13 mouse cellular contexts compared by ENCODE assay signal in the genomic region with DNA sequence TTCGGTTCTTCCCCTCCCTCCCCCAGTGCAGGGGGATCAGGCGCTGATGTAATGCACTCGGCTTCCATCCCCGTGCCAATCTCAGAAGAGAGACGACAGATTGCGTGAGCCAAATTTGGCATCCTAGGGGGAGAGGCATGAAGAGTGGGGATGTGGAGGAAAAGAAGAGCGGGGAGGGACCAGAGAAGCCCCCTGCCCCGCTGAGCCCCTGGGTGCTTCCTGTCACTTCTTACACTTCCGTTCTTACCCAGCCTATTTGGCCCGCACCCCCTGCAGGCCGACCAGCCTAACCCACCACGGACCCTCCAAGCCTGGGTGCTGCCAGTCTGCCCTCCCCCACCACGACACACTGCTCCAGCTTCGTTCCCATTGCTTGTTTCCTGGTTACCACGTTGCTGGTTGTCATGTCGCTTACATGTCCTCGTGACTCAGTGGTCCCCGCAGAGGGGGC. TPM values are rescaled to one million over a fixed set of nuclear protein-coding genes. Genes with fewer than 3 reads are reported as not detected.
A peak's percentile ranks its signal among the peaks of the same experiment; 100 is the strongest.
DNase-seq lines count a peak whose midpoint lies in the region; ATAC-seq and TF ChIP-seq lines count a peak whose summit lies in the region.
"Had no signal": no experiment of that assay in that cellular context is flagged by ENCODE, and none has a peak within 500 bp of the region (broad histone marks: within the 10 kb centered on the region; RNA-seq: fewer than 3 reads in every experiment).

No protein-coding gene starts in this region.

- H3K4me2 ChIP-seq in heart, embryonic 13.5 days: peak overlapping the region; percentile 46
- H3K4me2 ChIP-seq: stomach, embryonic 15.5 days had no signal

- no peak for TF ChIP-seq CTCF in brain, embryonic 14.5 days (IDR thresholded peaks at IDR 0.05; ENCODE audit: borderline replicate concordance, extremely low read depth, insufficient read depth, insufficient read length)

- no peak for ATAC-seq in heart, embryonic 13.5 days (ENCODE audit: extremely low read depth, insufficient number of reproducible peaks, low FRiP score, low TSS enrichment)
- ATAC-seq: CD4-positive, CD25-positive, alpha-beta regulatory T cell, adult 4 months; hindbrain, embryonic 16.5 days had no signal

- H3K36me3 ChIP-seq in heart, embryonic 13.5 days: no peaks in the 10 kb centered on the region
- H3K36me3 ChIP-seq: stomach, embryonic 15.5 days had no signal

- peak overlapping the region; percentile 17; the same call in 1 of the 2 replicates for H3K4me3 ChIP-seq in heart, embryonic 13.5 days
- H3K4me3 ChIP-seq: stomach, embryonic 15.5 days had no signal

- H3K27ac ChIP-seq in heart, embryonic 13.5 days (replicated peaks): no peak overlapping the region
- H3K27ac ChIP-seq: stomach, embryonic 15.5 days had no signal

- peaks cover 96% of the 10 kb centered on the region for H3K27me3 ChIP-seq in heart, embryonic 13.5 days (replicated peaks)

- intact Hi-C loops in left cerebral cortex, postnatal 25 days (cut with DNase I): no loop called here

- peaks cover 67% of the 10 kb centered on the region for H3K4me1 ChIP-seq in heart, embryonic 13.5 days

- TF ChIP-seq POLR2A in brain, embryonic 14.5 days (IDR thresholded peaks at IDR 0.05; ENCODE audit: borderline replicate concordance, extremely low read depth, insufficient read depth, insufficient read length, poor library complexity, severe bottlenecking): no peak

- H3K9ac ChIP-seq in heart, embryonic 13.5 days: 0 out of 2 replicates have a peak overlapping the region, but pooled peaks have one; percentile 21
- H3K9ac ChIP-seq: stomach, embryonic 15.5 days had no signal

- DNase-seq in heart, adult 11 months: no peak
- peak; percentile 61 for DNase-seq in brain, embryonic 14.5 days (ENCODE audit: low read depth)
- DNase-seq in frontal cortex, postnatal 14 days (ENCODE audit: low spot score in 2 of 2): peak; percentile 57 to 64
- DNase-seq in left cerebral cortex, postnatal 25 days (ENCODE audit: low spot score in 2 of 2): peak; percentile 65 to 87
- no peak for DNase-seq in cerebellum, postnatal 25 days
- no peak for DNase-seq in embryo, embryonic 9.5 days (ENCODE audit: extremely low spot score)
- DNase-seq: lung, adult 2 months; thymus, postnatal 4 days had no signal

- no peaks in the 10 kb centered on the region for H3K9me3 ChIP-seq in heart, embryonic 13.5 days
- H3K9me3 ChIP-seq: stomach, embryonic 15.5 days had no signal

- WGBS in heart, embryonic 13.5 days: 18% methylated on average over 18 of the region's 18 CpGs

RNA-seq across cellular contexts. Expression of gene Kcnj4, which starts 2.1 kb away (rescaled TPM):
- polyA plus RNA-seq in heart, embryonic 13.5 days (2015; fragmentation: Nextera tagmentation; extraction: Ambion mirVana): 0.19 and 0.21 TPM in 2 replicates
- polyA plus RNA-seq in brain, embryonic 14.5 days (2012; rRNA removed): 0.30 and 0.68 TPM in 2 replicates
- 100 to 1,000 TPM; 187 to 209 TPM for total RNA-seq in left cerebral cortex, postnatal 25 days (2021)
- total RNA-seq: megakaryocyte-erythroid progenitor cell, adult 5-6 weeks had no signal
- polyA plus RNA-seq: CD4-positive, CD25-positive, alpha-beta regulatory T cell, adult 4 months; hindbrain, embryonic 16.5 days; lung, adult 2 months; stomach, embryonic 15.5 days had no signal

RNA-seq across cellular contexts. Expression of gene Kdelr3, which starts 13.3 kb away (rescaled TPM):
- 69.8 and 72.1 TPM in 2 replicates for polyA plus RNA-seq in heart, embryonic 13.5 days (2015; fragmentation: Nextera tagmentation; extraction: Ambion mirVana)
- polyA plus RNA-seq in brain, embryonic 14.5 days (2012; rRNA removed): 8.7 and 11.3 TPM in 2 replicates
- under 1 TPM; 0.41 to 0.55 TPM for total RNA-seq in left cerebral cortex, postnatal 25 days (2021)
- total RNA-seq: megakaryocyte-erythroid progenitor cell, adult 5-6 weeks had no signal
- polyA plus RNA-seq: CD4-positive, CD25-positive, alpha-beta regulatory T cell, adult 4 months had no signal

RNA-seq across cellular contexts. Expression of gene Ddx17, which starts 43.6 kb away (rescaled TPM):
- polyA plus RNA-seq in heart, embryonic 13.5 days (2015; fragmentation: Nextera tagmentation; extraction: Ambion mirVana): 26.9 and 28.8 TPM in 2 replicates
- 721 and 963 TPM in 2 replicates for polyA plus RNA-seq in brain, embryonic 14.5 days (2012; rRNA removed)
- total RNA-seq in left cerebral cortex, postnatal 25 days (2021): 100 to 1,000 TPM; 319 to 348 TPM

RNA-seq across cellular contexts. Expression of gene Csnk1e, which starts 47.5 kb away (rescaled TPM):
- polyA plus RNA-seq in heart, embryonic 13.5 days (2015; fragmentation: Nextera tagmentation; extraction: Ambion mirVana): 64.8 and 76.2 TPM in 2 replicates
- 403 and 452 TPM in 2 replicates for polyA plus RNA-seq in brain, embryonic 14.5 days (2012; rRNA removed)
- 100 to 1,000 TPM; 133 to 141 TPM for total RNA-seq in left cerebral cortex, postnatal 25 days (2021)

Comparison
In these comparisons a context has a peak if more than half of its experiments do, and no peak if none do; other contexts are left out.
1. DNase-seq: peak in brain, embryonic 14.5 days (single experiment), frontal cortex, postnatal 14 days (2 of 2) and left cerebral cortex, postnatal 25 days (2 of 2); none in heart, adult 11 months (single experiment), cerebellum, postnatal 25 days (0 of 2) and embryo, embryonic 9.5 days (single experiment).
2. RNA of gene Ddx17, which starts 43.6 kb away (polyA plus RNA-seq): 721 to 963 TPM in brain, embryonic 14.5 days; 26.9 to 28.8 TPM in heart, embryonic 13.5 days; every median in the first group is over 10 times any median in the second.